Mouse (Mus musculus): ENCODE measurements around the gene Btbd35f17.
"Not testable (repeated sequence)": the region's sequence is repeated elsewhere in the genome, so short reads cannot be mapped to it uniquely, and the experiment has no call there.

The Btbd35f17 gene

DNA sequence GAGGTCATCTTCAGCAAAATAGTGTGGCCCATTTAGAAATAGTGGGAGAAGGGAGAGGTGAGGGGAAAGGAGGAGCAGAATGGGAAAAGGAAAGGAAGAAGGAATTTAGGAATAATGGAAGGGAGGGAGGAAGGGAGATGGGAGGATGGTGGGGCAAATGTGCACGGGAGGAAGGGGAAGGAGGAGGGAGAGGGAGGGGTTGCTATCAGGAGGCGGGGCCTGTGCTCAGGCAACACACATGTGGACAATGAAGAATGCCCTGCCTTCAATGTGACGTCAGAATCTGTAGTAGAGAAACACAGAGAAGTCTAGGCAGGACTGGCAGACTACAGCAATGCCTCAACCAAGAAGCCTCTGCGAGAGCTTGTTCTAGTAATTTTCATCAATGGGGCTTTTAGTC, at the start of gene Btbd35f17:
Btbd35f17 (plus strand) TSS at position 301 of the 400 bp plus-strand sequence.
- DNase-seq (ENCODE audit: low read depth in 2 of 2, low spot score in 2 of 2) = not testable (repeated sequence)
